Mouse (Mus musculus) T-cell, adult 2 months (primary cell): ENCODE results near the gene Nfkbia.

Experiments used
- DNase-seq: peaks from one replicate; pipeline ENCODE4 v3.0.0; 2022; ENCODE audit warnings: low spot score

Gene Nfkbia

DNA sequence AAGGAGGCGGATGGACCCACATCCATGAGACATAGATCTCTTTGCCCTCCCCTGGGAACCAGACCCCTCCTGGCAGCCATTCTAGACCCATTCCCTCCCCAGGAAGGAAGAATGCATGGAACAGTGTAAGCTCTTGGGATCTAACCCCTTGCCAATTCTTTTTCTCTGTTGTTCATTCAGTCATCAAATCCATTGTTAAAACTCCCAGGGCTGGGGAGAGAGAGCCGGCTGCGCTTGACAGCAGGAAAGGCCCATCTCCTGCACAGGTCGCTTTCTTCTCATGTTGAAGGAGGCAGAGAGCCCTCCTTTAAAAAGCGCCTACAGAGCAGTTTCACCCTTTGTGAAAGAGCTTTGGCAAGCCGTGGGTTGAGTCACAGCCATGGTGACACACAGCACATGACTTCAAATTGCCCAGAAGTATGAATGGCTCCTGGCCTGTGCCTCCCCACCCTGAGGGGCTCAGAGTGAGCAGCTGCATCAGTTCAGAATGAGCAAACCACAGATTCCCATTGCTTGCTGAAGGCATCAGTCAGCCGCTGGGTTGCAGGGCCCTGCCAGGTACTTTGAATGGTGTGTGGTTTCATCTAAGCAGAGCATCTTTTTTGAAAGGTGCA is 26.3 kb downstream of the Nfkbia start:
- DNase-seq: peak; percentile 62

DNA sequence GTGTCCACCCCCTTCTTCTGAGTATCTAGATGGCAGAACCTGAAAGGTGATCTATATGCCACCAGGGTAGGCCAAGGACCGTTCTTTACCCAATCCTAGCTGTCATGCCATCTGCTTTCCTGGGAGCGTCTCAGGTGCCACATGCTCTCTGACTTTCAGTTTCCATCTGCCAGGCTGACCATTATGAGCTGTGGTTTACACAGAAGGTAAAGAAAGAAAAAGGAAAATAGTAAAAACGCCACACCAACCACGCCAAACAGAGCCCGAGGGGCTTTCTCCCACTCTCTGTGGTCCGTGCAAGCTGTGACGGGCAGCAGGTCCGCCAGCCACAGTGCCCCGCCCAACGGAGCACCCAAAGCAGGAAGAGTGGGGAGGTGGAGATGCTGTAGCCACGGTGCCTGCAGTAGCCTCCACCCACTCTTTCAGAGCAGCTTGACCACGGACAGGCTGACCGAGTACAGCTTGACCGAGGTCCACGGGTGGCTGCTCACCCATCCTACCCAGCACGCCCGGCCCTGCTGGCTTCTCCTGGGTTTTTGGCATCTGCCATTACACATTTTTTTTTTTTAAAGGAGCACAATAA is 27.0 kb downstream of the Nfkbia start:
- no peak for DNase-seq

DNA sequence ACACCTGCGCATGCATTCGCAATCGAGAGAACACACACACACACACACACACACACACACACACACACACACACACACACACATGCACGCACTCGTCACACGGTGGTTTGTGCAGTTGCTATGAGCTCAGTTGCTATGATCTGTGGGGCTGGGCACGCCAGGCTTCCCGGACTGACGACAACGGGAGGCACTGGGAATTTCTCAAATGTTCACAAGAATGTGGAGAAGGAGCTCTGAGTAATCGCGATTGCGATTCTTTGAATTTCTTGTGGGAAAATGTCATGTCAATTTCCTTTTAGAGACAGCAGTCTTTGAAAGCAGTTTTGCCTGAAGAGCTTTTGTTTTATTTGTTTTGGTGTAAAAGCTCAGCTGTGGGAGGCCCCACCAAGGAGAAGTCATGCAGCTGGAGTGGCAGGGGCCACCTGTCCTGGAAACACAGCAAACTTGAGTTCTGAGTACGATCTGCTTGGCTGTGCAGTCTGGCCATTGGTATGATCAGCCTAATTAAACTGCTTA is 27.5 kb downstream of the Nfkbia start:
- DNase-seq: peak; percentile 68

DNA sequence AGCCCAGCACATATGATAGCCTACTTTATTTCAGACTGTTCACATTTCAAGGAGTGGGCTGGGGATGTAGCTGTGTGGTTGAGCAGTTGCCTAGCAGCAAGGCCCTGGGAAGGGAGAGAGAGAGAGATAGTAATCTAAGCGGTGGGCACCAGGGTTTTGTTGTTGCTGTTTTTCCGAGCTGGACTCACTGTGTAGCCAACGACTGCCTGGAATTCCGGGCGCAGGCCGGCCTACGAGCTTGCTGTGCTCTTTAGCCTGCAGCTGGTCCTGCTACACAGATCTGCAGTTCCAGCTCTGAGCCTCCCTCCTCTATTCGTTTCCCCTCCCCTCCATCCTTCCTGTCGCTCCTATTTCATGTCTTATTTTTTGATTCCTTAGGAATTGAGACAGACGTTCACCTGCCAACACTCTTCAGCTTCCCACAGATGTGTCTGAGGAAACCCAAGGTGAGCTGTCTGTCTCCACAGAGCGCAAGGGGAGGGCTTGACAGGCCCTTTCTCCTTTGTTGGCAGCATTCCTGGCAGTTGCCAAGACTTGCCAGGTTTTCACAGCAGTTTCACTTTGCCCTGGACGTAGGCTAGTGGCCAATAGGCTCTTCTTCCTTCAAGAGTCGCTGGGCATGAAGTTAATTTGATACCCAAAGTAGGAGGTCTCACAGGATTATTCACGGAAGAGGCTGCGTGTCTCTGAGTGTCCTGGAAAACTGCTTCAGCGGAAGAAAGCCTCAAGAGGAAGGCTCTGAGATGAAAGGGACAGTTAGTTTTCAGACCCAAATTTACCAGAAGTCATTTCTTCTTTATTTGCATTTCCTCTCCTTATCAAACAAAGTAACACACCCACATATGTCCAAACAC is 28.2 kb downstream of the Nfkbia start:
- DNase-seq: no peak

DNA sequence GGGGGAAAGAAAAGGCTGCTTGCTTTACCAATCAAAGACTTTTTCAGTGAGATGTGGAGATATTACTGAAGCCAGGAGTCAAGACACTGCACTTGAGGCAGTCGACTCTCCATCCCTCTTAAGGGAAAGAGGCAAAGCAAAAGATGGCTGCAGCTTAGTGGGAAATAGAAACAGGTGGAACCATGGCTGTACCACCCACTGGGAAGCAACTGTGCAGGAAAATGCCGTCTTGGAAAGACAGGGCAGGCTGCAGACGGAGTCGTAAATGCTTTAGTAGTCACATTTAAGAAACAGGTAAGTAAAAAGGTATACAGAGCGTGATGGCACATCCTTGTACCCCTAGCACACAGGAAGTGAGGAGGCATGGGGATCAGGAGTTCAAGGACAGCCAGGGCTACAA is 29.4 kb downstream of the Nfkbia start:
- DNase-seq: no peak

DNA sequence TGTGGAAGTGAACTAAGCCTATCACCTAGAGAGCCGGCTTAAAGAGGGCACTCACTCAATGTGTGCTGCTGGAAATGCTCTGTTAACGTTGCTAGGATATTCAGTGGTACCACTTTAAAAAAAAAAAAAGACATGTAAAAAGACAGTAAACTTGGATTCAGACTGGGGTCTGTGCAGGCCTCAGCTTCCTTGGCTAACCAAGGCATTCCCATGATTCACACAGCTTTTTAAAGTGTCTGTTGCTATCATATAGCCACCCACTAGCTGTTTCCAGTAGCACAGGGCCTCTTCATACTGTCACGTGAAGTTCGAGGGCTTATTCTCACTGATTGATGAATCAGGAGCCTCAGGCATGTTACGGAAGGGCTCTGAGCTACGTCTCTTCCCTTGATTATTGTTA is 30.0 kb downstream of the Nfkbia start:
- no peak for DNase-seq

DNA sequence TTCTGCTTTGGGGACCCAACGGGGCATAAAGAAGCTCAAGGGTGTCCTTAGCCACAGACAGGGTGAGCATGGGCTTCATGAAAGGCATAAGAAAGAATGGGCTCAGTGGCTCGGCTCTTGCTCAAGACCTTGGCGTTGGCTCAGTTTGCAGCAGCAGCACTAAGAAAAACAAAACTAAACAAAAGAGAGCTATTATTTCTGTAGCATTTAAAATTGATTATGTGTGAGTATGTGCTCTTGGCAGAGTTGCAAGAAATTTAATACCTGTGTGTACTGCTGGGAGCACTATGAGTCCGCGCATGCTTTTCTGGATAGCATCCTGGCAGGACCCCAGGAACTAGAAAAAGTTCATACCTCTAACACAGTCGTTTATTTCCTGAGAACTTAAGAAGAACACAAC is 30.7 kb downstream of the Nfkbia start:
- no peak for DNase-seq

DNA sequence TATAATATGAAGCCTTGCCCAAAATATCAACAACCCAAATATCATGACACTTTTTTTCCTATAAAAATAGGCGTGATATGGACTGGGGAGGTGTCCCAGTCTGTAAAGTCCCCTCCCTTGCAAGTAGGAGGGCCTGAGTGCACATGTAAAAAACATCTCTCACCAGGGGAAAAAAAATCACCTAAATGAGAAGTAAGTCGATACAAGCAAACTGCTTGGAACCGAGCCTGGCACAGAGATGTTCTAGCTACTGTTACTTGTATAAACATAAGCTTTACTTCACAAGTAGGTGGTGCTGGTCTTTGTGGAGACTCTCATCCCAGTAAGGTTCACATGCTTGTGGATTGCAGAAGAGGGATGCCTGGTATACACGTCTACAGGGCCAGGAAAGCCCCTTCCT is 31.5 kb downstream of the Nfkbia start:
- DNase-seq: no peak

DNA sequence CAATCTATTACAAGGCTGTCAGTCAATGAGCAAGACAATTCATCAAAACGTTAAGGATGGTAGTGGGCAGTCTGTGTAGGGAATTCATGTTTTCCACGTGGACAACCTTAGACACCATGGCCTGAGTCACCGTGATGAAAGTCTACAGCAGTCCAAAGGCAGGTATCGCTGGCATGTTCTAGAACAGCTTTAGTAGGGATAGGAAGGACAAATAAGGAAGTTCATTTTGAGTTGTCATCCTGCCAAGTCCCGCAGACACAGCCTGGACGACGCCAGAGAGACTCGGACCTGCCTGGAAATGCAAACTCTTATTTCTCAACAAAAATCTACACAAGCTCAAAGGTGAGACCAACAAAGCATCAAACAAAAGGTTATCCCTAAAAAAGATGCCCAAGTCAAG is 32.7 kb downstream of the Nfkbia start:
- no peak for DNase-seq

DNA sequence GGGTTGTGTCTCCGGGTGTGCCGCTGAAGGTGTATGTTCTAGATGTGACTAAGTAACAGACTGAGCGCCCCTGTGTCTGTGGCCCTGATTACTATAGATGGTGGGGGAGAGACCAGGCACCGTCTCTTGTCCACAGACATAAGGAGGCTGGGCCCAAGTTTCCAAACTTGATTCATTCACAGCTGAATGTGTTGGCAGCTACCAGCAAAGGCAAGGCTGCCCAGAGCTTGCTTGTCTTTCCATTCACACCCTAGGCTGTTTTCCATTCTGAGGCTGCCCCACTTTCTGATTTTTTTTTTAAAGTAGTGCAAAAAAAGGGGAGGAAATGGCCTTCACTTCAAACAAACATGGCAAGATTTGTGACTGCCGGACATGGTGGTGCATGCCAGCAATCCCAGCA is 35.6 kb downstream of the Nfkbia start:
- DNase-seq: no peak

DNA sequence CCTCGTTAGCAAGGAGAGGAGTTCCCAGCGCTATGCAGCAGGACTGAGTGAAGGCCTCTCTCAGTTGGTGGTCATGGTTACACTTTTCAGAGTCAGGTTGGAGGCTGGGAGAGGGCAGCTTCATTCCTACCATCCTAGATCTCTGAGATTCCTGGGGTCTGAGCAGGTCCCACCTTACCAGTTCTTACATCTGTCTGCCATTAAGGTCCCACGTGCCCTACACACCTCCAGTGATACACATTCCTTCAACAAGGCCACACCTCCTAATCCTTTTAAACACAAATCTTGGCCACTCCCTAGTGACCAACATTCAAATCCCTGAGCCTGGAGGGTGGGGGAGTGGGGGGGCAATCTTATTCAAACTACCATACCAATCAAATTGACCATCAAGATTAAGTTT is 36.3 kb downstream of the Nfkbia start:
- DNase-seq: no peak

DNA sequence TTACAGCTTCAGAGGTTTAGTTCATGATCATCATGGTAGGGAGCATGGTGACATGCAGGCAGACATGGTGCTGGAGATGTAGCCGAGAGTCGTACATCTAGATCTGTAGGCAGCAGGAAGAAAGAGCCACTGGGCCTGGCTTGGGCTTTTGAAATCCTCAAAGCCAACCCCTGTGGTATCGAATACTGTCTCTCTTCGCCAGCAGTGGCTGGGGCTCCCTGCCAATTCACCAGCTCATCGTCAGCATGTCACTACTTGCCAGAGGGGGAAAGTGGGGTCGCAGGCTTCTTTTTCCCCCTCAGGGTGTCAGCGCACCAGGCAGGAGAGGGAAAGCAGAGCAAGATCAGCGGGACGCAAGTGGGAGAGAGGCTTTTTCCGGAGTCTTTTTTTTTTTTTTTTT is 37.2 kb downstream of the Nfkbia start:
- DNase-seq: no peak

DNA sequence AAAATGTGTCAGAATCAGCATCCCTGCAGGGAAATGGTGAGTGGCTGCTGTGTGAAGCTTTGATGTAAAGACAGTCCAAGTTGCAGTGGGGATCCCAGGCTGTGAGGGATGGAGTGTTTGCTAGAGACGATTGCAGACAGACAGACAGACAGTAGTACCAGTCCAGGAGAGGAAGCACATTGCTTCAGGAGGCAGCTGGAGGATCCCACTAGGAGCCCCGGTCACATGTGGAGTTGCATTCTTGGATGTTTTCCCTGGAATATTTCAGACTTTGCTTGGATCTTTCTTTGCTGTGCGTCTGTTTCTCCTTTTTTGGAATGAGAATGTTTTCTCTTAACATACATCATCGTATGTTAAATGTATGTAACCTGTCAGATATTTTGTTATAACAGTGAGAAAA is 38.5 kb downstream of the Nfkbia start:
- no peak for DNase-seq

DNA sequence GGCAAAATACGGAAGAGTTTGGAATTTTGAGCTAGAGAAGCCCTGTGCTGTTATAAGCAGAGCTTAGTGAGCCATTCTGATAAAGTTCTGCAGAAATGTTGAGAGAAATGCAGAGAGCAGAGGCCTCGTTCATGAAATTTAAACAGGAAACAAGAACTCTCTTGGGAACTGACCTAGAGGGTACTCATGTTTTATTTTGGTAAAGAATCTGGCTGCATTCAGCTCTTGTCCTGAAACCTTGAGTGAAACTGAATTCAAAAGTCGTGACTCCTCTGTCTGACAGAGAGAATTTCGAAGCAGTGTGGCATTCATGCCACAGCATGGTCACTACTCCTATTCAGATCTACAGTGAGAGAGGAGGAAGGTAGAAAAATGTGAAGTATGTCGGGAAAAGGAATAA is 39.6 kb downstream of the Nfkbia start:
- DNase-seq: no peak

DNA sequence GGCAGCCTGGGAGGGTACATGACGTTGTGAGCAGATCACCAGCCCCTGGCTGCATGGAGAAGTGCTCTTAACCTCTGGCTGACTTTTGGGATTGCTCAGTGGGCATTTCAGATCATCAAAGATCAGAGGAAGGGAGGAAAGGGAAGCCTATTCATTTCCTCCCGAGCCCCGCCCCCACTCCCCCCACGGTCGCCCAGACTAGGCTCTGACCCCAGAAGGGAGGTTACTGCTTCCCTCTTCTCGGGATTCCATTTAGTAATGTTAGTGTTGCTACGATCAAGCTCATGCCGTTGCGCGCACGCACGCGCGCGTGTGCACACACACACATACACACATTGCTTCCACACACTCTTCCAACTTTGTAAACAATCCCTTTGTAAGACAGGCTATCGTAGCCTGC is 42.0 kb downstream of the Nfkbia start:
- no peak for DNase-seq

DNA sequence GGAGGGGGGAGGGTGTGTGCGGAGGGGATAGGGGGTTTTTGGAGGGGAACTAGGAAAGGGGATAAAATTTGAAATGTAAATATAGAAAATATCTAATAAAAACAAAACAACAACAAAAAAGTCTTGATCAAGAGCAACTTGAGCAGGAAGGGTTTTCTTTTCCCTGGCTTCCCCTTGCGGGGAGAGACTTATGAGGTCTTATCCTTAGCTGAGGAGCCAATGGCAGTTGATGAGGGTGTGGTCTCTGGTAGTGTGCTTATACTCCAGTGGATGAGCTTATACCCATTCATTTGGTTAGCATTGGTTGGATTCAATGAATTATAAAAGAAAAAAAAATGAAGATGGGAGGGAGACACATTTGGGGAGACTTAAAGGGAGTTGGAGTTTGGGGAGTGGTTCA is 43.4 kb downstream of the Nfkbia start:
- no peak for DNase-seq

DNA sequence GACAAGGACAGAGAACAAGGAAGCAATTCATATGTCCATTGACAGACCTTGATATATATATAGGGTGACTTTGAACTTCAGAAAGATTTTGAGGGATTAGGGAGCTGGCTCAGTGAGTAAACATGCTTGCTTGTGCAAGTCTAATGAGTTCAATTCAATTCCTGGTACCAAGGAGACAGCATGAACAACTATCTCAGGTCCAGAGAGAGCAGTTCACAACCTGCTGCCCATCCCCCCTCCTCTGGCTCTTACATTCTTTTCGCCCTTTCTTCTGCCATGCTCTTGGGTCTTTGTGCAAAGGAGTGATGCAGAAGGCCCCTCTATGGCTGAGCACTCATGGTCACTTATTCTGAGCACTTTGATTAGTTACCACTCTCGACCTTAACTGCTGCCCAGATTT is 44.0 kb downstream of the Nfkbia start:
- no peak for DNase-seq

DNA sequence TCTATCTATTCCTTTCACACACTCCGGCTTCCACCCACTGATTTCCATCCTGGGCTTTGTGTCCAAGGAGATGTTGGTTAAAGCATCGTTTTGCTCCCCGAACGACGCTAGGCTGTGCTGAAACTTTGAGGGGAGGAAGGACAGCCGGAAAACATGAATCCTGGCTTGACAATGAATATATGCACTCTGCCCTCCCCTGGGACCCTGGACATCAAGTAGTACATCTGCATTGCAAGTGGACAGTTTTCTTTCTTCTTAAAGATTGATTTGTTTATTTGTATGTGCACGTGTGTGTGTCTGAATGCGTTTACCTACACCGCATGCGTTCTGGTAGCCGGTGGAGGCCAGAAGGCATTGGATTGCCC is 45.1 kb downstream of the Nfkbia start:
- DNase-seq: no peak

DNA sequence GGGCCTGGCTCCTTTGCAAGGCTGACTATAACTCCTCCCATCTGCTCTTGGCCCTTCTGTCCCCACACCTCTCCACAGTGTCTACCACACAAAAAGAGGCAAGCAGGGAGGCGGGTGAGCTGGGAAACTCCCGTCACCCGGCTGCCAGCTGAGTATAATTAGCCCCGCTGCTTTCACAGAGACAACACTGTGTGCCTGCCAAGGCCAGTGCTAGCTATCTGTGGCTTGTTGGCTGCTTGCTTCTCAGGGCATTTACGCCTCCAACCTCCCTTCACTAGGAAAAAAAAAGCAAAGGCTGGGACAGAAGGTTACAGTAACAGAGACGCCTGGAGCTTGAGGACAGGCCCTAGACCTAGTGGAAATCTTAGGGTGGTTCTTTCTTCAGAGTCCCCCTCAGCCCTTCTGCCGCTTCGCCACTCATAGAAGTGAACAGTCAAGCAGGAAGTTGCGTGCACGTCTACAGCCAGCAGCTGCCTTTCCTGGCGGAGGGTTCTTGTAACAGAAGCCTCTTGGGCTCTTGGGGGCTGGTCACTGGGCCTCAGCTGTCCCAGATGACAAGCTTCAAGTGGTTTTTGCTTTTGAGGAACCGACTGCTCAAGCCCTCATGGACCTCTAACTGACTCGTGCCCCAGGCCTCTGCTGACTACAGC is 45.6 kb downstream of the Nfkbia start:
- peak; percentile 81 for DNase-seq

DNA sequence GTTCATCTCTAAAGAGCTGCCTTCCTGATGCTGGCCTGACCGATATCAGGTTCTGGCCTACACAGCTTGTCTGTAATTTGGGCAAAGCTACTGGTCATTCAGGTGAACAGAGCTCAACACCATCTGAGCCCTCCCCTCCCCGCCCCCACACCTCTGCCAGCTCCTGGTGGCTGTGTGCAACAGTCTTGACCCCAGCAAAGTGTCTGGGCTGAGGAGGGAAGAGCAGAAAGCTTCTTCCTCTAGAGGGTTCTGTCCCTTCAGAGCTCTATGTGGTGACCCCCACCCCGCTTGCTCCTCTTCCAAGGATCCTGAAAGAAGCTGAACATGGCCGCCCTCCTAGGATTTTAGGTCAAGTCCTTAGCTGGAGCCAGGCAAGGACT is 46.1 kb downstream of the Nfkbia start:
- no peak for DNase-seq

DNA sequence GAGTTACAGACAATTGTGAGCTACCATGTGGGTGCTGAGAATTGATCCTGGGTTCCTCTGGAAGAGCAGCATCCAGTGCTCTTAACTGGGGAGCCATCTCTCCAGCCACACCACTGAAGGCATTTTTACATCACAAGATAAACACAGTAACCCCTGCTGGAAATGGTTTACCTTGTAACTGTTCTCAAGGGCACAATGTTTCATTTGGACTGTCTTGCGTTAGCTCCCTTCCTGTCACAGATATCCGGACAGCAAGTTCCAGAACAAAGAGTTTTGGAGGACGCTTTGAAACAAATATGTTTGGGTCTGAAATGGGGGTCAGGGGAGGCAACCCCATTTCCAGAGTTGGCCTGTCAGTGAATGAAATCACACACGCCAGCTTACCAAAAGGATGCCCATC is 46.9 kb downstream of the Nfkbia start:
- DNase-seq: no peak

DNA sequence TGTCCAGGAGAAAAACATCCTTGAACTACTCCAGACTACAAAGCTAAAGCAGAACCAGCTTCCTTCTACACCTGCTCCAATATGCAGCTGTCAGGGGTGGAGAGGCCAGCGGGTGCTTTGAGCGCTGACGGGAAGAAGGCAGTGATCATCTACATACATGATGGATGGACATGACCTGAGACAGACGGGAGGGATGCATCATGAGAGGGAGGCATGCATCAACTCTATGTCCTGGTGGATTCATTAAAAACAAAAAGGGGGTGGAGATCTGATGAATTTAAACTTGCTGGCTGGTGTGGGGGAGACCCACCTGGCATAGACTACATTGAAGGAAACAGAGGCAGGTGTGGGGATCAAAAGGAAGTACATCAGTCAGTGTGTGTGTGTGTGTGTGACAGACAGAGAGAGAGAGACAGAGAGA is 48.4 kb downstream of the Nfkbia start:
- no peak for DNase-seq
